Mouse (Mus musculus): ENCODE results near the gene Cep95.
"Not testable (repeated sequence)": the region's sequence is repeated elsewhere in the genome, so short reads cannot be mapped to it uniquely, and the experiment has no call there.

Gene Cep95

DNA sequence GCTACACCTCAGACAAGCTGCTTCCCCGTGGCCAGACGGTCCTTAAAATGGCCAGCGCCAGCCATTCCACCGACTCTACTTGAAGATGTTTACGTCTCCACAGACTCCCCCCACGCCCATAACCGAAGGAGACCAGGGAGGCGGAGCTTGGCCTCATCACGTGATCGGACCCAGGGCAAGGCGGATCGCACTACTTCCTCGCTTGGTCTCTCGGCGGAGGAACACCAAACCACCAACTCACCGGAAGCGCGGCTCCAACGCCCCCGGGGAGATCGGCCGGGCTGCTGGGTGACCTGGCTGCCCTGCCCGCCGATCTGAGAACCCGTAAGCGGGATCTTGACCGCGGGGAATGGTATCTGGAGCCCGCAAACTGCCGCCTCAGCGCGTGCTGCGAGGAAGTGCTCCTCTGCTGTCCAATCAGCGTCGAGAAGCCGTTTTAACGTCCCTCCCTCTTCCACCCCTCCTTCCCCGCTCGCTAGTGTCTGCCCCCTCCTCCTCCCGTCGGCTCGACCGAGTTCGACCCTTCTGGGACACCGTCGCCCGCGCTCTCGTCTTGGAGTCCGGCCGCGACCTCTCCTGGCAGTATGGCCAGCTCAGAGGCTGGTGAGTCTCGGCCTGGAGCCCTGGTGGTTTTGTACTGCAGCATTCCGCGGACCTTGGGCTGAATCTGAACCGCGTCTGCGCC is at the start of gene Cep95, which contains the start of gene Ddx5:
Gene Cep95 (plus strand): TSS at position 478 of the 685 bp plus-strand sequence.
Gene Ddx5 (minus strand): TSS at position 411 of the 685 bp plus-strand sequence.
- peak; percentile 92 for DNase-seq (ENCODE audit: low spot score)

DNA sequence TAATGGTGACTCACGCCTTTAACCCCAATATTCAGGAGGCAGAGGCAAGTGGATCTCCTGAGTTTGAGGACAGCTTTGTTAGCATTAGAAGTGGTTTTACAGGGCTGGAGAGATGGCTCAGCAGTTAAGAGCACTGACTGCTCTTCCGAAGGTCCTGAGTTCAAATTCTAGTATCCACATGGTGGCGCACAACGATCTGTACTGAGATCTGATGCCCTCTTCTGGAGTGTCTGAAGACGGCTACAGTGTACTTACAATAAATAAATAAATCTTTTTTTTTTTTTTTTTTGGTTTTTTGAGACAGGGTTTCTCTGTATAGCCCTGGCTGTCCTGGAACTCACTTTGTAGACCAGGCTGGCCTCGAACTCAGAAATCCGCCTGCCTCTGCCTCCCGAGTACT is 48.3 kb upstream of the Cep95 start:
- DNase-seq (ENCODE audit: low spot score), result not testable (repeated sequence)

DNA sequence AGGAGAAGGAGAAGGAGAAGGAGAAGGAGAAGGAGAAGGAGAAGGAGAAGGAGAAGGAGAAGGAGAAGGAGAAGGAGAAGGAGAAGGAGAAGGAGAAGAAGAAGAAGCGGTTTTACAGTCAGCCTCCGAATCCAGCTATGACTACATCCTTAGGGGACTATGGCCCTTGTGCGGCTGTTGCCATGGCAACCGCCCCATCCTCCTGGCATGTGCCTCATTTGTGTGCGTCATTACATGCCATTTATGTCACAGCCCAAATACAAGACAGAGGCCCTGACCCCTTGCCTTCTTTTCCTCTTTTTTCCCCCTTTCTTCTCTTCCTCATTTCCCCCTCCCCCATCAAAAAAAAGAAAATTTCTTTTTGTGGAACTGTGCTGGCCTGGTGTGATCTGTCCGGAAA is 47.8 kb upstream of the Cep95 start:
- no peak for DNase-seq (ENCODE audit: low spot score)

DNA sequence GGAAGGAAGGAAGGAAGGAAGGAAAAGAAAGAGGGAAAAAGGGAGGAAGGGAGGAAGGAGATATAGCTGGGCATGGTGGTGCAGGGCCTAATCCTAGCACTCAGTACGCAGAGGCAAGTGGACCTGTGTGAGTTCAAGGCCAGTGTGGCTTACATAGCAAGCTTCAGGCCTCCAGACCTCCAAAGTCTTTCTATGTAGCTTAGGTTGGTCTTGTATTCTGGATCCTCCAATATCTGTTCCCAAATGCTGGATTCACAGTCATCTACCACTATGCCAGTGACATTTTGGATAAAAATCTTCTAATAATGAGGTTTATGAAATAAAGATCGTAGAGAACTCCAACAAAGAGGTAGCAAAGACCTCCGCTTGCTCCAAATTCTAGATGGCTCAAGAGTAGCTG is 47.2 kb upstream of the Cep95 start:
- no peak for DNase-seq (ENCODE audit: low spot score)

DNA sequence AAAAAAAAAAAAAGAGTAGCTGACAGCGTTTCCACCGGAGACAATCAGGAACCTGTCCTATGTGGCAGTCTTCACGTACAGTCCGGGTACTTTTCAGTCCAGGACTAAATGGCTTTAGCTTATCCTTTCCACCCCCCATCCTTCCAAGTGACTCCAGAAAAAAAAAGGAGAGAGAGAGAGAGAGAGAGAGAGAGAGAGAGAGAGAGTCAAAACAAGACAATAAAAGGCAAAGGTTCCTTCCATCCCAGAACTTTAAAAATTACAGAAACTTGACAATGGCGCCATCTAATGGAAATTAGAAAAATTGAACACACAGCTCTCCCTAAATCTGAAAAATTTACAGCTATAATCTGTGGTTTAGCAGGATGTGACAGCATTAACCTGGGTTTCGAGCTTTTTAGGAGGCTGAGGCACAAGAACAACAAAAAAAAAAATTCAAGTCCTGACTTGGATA is 46.6 kb upstream of the Cep95 start:
- no peak for DNase-seq (ENCODE audit: low spot score)

DNA sequence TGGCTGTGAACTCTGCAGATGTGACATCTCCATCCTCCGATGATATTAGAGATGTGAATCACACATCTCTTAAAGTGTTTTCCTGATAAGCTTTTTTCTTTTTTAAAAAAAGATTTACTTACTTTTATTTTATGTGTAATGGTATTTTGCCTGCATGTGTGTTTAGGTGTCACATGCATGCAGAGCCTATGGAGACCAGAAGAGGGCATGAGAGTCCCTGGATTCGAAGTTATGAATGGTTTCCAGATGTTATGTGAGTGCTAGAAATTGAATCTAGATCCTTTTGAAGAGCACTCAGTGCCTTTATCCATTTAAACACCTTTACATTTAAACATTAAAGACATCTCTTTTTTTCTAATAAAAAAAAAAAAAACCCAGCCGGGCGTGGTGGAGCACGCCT is 44.1 kb upstream of the Cep95 start:
- DNase-seq (ENCODE audit: low spot score), result no peak

DNA sequence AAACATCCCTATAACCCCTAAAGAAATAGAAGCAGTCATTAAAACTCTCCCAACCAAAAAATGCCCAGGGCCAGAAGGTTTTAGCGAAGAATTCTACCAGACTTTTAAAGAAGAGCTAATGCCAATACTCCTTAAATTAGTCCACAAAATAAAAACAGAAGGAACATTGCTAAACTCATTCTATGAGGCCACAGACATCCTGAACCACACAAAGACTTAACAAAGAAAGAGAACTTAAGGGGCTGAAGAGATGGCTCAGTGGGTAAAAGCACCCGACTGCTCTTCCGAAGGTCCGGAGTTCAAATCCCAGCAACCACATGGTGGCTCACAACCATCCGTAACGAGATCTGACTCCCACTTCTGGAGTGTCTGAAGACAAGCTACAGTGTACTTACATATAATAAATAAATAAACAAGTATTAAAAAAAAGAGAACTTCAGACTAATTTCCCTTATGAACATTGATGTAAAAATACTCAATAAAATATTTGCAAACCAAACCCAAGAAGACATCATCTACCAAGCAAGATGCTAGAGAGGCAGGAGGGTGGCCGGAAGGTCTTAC is 39.4 kb upstream of the Cep95 start:
- not testable (repeated sequence) for DNase-seq (ENCODE audit: low spot score)

DNA sequence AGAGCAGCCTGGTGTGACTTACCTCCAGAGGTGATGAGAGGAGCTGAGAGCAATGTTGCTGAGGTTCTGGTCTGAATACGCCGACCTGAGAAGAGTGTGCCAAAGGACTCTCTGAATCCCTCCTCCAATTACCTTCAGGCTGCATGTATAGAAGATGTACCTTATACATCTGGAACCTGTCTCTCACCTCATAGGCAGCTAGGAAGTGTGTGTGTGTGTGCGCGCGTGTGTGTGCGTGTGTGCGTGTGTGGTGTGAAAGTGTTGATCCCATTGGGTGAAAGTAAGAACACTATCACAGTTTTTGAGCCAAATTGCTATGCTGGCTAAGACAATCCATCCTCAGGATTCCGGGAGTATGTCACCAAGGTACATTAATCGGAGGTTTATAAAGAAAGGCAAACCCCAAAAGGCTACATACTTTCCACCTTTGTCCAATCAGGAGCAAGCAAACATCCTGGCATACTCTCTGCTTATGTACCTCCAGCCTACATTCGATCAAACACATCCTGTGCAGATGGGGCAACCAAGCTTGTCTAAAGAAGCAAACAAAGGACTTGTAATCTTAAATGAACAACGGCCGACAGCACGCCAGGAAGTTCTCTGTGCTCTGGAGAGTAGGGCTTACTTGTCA is 38.8 kb upstream of the Cep95 start, which contains the start of gene Pecam1:
Gene Pecam1 (minus strand): TSS at position 508 of the 631 bp plus-strand sequence.
- no peak for DNase-seq (ENCODE audit: low spot score)

DNA sequence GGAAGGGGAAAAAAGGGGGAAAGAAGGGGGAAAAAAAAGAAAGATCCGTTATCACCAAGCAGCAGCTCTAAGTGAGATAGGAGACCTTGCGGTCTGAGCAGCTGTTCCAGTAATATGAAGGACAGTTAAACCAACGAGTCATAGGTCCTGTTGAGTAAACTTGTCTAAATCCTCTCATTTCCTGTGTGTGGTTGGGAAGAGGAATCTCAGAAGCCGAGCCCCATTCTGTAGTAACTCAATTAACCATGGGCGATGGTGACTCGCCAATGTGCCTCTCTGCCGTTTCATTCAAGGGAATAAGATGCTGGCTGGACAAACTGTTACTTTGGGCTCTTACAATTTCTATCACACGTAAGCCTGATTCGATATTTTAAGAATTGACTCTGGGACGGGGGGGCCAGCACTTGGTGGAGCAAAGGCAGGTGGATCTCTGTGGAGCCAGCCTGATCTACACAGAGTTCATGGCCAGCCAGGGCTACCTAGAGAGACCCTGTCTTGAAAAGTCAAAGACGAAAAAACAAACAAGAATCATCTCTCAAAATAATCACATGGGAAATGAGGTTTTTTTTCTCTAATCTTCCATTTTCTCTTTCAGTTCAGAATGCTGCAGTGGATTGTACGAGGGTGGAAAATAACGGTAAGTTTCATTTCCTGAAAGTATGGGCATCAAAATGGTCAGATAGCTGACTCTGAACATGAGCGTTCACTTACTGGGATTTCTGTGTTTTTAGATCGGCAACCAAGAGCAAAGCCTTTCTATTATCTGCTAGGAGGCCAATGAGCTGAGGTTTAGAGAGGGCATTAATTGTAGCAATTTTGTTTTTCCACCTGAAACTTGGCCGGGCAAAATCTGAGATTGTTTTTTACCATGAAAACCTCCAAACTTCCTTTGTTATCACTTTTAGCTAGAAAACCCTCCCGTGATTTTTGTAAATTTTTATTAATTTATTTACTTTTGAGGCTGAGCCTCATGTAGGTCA is 37.7 kb upstream of the Cep95 start, which contains the start of gene Milr1:
Gene Milr1 (plus strand): TSS at position 188 of the 980 bp plus-strand sequence.
- DNase-seq (ENCODE audit: low spot score), result no peak

DNA sequence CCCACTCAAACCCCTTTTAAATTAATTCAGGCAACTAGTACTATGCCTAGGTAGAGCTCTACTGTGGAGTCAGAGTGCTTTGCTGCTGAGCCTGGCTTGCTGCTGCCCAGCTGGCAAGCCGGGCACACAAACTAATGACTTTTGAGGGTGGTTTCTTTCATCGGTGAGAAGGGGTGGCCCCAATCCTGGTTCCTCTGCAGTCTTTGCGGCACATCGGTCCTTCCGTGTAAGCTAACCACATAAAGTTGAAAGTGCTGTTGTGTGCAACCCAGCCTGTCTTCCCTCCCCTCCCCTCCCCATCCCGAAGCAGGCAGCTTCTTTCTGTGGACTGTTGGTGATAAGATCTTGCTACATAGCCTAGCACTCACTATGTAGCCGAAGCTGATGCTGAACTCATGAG is 36.9 kb upstream of the Cep95 start:
- no peak for DNase-seq (ENCODE audit: low spot score)

DNA sequence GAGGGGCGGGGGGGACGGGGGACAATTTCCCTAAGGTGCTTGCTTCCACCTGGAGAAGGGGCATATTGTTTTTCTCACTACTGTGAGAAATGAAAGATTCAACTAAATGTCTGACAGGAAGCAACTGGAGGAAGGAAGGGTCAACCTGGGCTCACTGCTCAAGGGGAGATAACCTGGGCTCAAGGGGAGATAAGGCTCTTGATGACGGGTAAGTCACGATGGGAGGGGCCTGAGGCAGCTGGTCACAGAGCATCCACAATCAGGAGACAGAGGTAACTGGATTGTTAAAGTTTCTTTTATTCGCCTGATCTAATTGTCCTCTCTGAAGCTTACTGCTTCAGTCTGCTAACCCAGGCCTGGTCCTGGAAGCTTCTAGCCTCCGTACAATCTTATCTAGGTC is 35.7 kb upstream of the Cep95 start:
- no peak for DNase-seq (ENCODE audit: low spot score)

DNA sequence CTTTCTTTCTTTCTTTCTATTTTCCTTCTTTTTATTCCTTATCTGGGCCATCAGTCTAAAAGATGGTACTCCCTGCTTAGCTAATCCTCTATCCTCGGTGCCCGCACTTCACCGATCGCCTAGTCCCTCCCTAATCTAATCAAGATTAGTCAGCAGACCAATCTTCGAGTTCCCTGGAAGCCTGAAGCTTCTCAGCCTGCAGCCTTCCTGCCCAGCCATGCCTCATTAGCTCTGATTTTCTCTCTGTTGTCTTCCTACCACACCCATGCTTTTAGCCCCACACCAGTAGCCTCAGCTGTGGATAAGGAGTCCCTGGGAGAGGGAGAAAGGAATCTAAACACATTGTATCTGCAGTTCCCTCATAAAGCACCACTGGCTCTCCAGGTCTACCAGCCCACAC is 33.5 kb upstream of the Cep95 start:
- DNase-seq (ENCODE audit: low spot score), result no peak

DNA sequence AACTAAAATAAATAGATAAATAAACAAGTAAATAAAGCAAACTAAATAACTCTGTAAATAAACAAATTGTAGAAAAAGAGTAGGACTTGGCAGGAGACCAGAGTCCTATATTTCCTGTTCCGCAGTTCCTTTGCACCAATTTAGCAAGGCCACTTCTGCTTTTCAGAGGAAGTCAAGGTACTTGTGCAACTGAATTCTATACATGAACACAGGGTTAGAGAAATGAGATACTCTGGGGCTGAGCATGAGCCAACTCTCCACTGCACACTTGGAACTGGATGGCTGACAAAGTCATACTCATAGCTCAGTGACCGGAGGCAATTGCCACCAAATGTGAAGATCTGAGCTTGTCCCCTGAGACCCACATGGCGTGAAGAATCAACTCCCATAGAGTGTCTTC is 30.0 kb upstream of the Cep95 start:
- no peak for DNase-seq (ENCODE audit: low spot score)

DNA sequence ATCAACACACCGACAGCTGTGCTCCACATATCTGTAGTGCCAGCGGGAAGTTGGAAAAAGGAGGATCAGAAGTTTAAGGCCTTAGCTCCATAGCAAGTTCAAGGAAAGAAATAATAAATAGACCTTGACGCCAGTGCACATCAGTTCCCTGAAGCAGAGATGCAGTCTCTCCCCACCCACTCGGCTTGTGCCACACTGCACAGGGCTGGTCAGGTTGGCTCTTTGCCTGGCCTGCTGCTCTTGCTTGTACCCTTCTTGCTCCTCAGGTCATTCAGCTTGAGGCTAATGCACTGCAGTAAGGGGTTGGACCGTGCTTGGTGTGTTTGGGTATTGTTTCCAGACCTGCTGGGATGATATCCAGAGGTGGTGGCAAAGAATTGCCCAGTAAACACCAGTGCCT is 28.5 kb upstream of the Cep95 start:
- DNase-seq (ENCODE audit: low spot score), result no peak

DNA sequence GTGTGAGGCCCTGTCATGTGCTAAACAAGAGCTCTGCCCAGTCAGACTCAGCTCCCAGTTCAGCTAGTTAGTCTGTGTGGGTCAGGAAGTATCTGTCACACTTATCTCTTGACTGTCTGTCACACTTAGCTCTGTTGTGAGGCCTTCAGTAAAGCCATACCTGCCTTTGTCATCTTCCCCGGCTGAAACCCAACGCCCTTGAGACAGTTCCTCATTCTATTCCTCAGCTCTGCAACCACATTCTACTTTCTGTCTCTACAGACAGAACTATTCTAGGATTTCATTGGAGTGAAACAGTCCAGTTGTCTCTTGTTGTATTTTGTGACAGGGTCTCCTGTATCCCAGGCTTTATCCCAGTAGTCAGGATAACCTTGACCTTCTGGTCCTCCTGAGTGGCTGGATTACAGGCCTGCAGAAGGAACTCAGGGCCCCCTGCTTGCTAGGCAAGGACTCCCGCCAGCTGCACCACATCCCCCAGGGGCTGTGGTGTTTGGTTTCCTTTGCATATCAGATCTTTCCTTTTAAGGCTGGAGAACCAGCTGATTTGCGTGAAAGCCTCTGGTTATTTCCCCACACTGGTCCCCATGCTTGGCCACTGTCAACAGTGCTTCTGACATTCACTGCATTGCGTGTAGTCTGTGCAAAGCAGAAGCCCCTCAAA is 26.8 kb upstream of the Cep95 start:
- no peak for DNase-seq (ENCODE audit: low spot score)

DNA sequence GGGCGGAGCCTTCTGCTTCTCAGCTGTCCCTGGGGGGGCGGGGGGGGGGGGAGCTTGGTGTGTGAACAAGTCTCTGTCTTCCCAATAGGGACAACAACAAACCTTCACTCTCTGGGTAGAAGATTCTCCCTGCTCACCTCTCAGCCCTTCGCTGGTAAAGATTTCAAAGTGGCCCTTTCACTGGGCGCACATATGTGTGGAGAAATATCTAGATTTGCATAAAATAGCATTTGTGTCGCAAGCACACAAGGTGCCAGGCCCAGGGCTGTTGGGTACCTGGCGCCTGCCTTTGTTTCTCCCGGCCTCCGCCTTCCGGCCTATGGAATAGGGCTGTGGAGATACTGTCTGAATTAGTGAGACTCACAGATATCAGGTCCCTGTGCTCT is 26.3 kb upstream of the Cep95 start:
- DNase-seq (ENCODE audit: low spot score), result no peak

DNA sequence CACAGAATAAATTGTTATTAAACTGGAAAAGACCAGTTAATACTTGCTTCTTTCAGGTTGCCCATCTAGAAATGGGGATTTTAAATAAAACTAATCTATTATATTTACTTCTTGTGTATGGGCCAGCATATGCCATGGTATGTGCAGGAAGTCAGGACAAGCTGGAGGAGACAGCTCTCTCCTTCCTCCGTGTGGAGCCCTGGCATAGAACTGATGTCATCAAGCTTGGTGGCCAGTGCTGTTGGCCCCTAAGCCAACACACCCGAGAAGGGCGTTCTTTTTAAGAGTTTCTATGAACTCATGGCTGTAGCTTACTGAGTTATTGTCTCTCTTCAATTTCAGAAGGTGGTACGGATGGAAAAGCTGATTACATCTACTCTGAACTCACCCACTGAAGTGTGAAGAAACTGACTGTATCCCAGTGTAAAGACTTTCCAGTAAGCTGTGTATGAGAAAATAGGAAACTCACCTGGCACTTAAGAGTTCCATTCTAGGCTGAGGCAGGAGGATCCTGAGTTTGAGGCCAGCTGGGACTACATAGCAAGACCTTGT is 22.4 kb upstream of the Cep95 start:
- no peak for DNase-seq (ENCODE audit: low spot score)

DNA sequence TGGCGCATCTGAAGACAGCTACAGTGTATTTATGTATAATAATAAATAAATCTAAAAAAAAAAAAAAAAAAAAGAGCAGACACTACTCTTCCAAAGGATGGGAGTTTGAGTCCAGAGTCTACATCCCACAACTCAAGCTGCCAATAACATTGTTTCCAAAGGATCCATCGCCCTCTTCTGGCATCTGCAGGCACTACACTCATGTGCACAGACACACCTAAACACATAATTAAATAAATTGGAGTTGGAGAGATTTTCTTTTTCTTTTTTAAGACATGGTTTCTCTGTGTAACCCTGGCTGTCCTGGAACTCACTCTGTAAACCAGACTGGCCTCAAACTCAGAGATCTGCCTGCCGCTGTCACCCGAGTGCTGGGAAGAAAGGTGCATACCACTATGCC is 21.5 kb upstream of the Cep95 start:
- DNase-seq (ENCODE audit: low spot score), result no peak

DNA sequence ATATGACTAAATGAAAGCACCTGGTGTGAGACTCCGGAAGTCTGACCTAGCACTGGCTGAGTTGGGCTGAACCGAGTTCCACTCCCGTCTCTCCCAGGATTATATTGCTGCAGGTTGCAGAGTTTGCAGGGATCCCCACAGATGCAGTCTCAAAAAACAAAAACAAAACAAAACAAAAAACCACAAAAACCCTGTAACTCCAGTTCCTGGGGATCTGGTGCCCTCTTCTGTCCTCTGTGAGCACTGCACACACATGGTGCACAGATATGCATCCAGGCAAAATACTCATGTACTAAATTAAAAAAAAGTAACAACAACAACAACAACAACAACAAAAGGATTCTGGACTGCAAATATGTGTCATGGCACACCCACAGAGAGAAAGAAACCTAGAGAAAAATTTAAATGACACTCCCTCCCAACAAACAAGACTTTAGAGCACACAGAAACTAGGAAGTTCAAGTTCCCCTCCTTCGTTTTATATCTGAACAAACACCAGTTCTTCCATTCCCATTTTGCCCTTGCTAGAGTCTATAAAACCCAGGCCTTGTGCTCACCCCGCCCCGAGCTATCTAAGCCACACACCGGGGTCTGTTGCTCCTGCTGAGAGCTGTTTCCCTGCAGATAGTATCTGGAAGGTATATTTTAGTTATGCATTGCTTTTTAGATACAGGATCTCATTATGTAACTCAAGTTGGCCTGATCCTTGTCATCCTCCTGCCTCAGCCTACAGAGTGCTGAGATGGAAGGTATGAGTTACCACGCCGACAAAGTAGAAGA is 18.7 kb upstream of the Cep95 start:
- no peak for DNase-seq (ENCODE audit: low spot score)

DNA sequence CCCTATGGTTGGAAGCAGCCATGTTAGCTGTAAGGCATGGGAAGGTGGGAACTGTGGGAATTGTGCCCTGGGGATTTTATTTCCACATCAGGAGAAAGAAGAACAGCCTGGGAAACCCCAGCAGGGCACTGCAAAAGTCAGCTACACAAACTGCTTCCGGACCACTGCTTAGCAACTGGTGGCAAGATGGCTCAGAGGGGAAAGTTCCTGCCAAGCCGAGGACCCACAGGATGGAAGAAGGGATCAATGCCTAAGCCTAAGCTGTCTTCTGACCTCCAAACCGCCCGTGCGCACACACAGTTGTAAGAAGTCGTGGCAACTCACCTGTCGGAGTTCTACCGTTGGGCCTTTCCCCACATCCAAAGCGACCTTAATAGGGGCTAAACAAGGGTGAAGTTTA is 16.0 kb upstream of the Cep95 start:
- no peak for DNase-seq (ENCODE audit: low spot score)

DNA sequence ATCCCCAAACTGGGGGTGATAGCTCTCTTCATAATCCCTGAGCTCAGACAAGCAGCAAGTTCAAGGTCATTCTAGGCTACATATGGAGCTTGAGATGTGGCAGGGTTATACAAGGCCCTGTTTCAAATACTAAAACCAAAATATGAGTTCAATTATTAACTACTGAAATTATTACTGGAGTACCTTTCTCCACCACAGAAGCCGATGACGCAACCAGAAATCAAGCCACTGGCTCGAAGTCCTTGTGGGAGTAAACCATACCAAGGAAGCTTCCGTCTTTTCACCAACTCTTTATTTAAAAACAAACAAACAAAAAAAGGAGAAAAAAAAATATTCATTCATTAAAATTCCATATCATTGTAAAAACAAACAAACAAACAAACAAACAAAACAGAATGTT is 12.1 kb upstream of the Cep95 start:
- DNase-seq (ENCODE audit: low spot score), result no peak

Data from urinary bladder, postnatal 25 days (tissue).